Mouse (Mus musculus) inflammation-experienced regulatory T-cells, adult 6 months (primary cell): Measurements from ENCODE around the gene H2-Ab1. TPM values are rescaled to one million over a fixed set of nuclear protein-coding genes. Genes with fewer than 3 reads are reported as not detected.

Source experiments
- ATAC-seq: one replicate; pipeline ENCODE4 v1.8.0; 2017
- polyA plus RNA-seq, 3 experiments: library from polyadenylated mRNA; unstranded; fragments of 100-300 nt; shearing (Covaris generic); gene quantifications; one replicate each; pipeline ENCODE4 v1.2.1; 2017

Gene H2-Ab1
- polyA plus RNA-seq, 3 experiments from 2014 or later, result 4.3 to 76.2 (median 34.9) TPM

DNA sequence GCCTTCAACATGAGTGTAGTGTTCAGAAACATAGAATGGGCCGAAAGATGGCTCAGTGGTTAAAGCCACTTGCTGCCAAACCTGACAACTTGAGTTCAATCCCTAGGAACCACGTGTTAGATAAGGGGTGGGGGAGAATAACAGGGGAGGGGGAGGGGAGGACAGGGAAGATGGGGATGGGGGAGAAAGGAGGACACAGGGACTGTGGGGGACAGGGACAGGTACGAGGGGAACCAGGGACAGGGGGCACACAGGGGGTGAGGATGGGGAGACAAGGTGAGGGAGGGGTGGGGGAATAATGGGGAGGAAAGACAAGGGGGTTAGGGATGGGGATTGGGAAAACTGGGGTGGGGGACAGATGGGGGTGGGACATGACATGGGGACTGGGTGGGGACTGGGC is 17.1 kb upstream of the H2-Ab1 start:
- no peak for ATAC-seq

DNA sequence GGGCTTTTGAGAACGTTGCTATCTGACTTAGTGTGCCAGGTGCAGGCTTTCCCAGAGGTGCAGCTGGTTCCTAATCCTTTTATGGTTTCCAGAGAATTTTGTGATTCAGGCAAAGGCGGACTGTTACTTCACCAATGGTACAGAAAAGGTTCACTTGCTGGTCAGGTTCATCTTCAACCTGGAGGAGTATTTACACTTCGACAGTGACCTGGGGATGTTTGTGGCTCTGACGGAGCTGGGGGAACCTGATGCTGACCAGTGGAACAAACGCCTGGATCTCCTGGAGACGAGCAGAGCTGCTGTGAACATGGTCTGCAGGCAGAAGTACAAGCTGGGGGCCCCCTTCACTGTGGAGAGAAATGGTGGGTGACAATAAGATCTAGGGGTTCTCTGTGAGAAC is 16.6 kb upstream of the H2-Ab1 start:
- no peak for ATAC-seq

DNA sequence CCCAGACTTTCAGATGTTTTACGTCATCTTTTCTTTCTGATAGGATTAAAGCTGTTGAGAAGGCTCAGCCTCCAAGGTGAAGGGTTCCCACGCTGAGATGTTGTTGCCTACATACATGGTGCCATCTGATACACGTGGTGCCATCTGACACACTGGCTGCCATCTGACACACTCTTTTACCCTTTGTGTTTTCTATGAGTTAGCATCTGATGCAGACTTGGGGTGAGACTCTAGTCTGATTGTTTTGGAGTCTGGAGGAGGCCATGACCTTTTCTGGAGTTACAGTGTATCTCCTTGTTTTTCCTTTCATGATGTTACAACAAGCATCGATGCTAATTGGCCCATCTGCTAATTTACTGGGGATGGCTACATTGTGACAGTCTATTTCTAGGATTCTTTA is 12.8 kb upstream of the H2-Ab1 start:
- ATAC-seq, result no peak

DNA sequence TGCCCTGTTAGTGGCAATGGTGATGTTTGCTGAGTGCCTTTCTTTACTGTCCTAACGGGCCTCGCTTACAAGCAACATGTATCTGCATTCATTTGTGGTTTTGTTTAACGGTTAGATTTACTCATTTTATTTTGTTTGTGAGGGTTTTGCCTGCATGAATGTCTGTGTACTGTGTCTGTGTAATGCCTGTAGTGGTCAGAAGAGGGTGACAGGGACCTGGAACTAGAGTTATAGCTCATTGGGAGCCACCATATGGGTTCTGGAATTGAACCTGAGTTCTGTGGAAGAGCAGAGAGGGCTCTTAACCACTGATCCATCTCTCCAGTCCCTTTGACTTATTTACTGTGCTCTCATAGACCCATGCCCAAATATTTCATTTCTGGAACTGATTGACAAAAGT is 10.4 kb upstream of the H2-Ab1 start:
- no peak for ATAC-seq

DNA sequence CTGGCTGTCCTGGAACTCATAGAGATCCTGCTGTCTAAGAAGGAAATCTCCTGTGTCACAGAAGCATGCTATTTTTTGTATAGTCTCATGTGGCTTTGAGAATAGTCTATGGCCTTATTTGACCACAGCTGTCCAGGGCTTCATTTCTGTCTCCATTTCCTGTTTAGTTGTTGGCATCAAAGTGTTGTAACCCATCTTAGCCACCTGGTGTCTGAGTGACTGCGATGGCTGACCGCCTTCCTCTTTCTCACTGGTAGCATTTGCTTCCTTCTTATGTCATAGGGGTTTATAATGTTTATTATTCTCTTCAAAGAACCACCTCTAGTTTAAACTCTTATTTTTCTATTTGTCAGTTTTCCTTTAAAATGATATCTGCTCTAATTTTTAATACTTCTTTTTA is 8.7 kb upstream of the H2-Ab1 start:
- no peak for ATAC-seq

DNA sequence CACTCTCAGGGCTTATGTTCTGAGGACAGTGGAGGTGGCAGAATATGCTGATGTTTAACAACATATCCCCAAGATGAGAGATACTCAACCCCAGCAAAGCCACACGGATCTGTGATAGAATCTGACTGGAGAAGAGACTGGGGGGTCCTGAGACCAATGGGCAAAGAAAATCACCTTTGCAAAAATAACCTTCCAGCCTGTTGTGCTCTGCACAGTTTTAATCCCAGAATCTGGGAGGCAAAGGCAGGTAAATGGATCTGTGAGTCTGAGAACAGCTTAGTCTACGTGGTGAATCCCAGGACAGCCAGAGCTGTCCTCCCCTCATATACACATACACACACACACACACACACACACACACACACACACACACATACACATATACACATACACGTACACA is 8.1 kb upstream of the H2-Ab1 start:
- no peak for ATAC-seq

DNA sequence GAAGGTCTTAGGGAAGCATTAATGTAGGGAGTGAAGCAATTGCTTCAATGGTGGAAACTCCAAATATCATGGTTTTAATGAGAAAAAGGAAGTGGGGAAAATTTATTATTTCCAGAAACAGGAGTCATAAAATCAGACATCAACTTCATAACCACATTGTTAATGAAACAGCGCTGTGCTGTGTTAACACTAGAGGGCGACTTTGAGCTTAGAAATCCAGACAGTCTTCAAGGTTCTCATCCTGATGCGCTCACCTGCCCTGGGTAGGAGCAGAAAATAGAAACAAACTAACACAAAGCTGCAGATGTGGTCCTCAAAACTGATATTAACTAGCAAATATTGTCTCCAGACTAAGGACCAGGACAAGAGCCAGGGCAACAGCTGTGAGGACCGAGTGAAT is 7.6 kb upstream of the H2-Ab1 start:
- ATAC-seq, result peak; percentile 69

DNA sequence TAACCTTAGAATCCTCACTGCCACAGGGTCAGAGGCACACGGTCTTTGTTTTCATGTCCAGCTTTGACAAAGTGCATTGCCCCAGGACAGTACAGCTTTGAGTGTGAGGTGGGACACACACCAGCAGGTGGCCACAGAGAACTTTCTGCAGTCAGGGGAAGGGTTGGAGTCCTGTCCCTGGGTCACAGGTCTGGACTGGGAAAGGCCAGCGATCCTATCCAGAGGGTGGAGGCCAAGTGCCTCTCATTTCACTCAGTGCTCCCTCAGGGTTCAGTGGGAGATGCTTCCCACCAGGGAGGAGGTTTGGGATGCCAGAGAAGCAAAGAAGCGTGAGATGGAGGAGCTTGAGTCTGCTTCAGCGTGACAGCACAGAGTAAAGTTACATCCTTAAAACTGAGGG is 5.8 kb upstream of the H2-Ab1 start:
- no peak for ATAC-seq

DNA sequence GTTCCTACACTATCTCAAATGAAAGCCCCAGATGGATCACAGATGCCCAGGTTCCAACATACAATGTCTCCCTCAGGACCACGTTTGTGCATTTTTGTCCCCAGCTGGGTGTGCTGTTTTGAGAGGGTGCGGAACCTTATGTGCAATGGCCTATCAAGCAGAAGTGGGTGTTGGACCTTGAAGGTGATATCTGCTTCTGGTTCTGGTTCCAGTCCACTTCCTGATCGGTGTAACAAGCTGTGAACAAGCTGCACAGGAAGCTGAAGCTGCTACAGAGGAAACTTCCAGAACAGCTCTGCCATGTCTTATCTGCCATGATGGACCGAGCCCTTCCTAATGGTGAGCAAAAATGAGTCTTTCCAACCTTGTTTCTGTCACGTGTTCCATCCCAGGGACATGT is 988 bp upstream of the H2-Ab1 start:
- ATAC-seq, result no peak

DNA sequence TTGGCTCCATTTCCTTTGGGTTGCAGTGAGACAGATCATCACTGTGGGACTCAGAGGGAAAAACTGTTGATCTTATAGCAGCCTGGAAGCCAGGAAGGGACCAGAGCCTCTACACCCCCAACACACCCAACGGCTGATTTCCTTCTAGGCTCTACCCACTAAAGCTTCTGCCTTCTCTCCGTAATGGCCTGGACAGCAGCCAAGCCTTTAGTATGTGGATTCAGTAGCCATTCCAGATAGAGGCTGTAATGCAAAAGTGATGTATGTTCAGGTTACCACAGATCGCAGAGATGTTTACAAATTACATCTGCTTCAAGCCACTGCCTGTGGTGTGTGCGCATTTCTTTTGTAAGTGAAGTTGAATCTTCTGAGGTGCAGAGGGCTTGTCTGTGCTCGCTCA is 3.1 kb downstream of the H2-Ab1 start:
- ATAC-seq, result no peak

DNA sequence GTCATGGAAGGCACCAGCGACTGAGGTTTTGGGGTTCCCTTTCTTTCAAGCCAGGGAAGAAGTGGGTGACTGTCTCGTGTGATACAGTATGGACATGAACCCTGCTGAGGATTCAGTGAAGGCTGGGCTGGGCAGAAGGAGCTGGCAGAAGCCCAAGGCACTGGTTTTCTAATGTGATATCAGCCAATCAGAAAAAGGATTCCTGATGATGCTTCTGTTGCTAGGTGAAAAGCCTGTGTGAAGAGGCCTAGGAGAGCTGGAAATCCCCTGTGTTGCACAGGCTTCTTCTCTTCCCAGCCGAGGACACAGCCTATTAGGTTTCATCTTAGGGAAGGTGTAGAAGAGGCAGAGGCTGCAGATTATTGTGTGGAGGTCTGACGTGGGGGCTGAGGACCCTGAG is 4.0 kb downstream of the H2-Ab1 start:
- peak; percentile 79 for ATAC-seq

DNA sequence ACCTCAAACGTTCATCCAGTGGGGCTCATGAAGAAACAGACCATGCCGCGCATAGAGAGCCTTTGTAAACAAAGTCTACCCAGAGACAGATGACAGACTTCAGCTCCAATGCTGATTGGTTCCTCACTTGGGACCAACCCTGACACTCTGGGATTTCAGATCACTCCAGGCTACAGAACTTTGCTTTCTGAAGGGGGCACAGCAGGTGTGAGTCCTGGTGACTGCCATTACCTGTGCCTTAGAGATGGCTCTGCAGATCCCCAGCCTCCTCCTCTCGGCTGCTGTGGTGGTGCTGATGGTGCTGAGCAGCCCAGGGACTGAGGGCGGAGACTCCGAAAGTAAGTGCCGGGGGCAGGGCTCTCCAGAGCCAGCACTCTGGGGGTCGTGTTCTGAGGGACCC is 5.6 kb downstream of the H2-Ab1 start:
- ATAC-seq, result peak; percentile 82

DNA sequence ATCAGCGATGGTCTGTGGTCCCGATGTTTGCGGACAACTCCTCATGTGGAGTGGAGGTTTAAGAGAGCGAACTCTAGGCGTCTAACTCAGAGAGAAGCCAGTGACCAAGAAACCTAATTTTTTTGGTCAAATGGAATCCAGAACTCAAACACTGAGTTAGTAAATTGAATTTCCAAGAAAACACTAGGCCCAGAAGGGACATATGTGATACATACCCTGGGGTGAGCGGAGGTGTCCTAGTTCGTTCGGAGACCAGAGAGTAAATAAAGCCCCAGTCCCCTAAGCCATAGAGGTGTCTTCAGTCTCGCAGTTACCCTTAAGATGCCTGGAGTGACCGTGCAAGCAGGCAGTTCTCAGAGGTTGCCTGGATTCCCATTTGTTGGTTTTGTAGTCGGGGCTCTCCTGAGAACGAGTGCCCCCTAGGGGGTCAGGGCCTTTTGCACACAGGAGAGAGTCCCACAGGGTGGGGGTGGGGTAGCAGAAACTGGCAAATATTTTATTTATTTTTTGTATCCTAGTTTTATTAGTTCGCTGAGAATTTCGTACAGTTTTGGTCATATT is 6.4 kb downstream of the H2-Ab1 start:
- ATAC-seq, result no peak

DNA sequence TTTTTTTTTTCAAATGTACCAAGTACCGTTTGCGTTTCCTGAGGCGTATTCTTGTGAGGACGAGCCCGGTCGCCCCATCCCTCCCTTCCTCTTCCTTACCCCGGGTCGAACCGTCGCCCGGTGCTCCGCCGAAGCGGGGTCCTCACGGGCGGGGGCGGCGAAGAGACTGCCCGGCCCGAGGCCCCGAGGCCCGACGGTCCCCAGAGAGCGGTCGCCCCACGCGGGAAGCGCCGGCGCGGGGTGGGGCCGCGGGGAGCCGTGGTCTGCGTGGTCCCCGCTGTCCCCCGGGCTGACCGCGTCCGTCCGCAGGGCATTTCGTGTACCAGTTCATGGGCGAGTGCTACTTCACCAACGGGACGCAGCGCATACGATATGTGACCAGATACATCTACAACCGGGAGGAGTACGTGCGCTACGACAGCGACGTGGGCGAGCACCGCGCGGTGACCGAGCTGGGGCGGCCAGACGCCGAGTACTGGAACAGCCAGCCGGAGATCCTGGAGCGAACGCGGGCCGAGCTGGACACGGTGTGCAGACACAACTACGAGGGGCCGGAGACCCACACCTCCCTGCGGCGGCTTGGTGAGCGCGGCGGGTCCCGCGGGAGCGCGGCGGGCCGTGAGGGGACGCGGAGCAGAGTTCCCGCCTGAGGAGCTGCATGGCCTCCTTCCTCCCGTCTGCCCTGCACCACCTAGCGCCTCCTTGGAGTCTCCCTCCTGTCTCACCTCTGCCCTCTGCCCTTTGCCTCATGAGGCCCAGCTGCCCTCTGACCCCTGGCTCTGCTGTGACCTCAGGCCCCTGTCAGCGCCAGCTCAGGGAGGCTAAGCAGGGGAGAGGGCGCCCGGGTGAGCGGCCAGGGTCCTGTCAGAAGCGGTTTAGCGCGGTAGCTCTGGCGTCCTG is 7.2 kb downstream of the H2-Ab1 start:
- no peak for ATAC-seq

DNA sequence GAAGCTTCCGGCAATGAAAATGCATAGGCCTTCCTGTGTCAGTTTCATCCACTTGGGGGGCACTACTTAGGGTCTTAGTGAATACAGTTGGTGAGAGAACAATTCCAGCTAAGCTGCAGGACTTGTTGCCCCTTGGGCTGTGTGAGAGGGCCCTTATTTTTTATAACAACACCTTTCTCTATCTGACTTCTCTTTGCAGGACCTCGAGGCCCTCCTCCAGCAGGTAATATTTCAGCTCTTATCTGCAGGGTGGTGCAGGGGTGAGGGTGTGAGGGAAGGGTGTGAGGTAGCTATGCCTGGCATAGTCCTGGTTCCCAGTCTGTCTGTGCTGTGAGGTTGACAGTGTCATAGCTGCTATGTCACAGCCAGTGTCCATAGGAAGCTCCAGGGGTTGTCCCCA is 10.8 kb downstream of the H2-Ab1 start:
- no peak for ATAC-seq

DNA sequence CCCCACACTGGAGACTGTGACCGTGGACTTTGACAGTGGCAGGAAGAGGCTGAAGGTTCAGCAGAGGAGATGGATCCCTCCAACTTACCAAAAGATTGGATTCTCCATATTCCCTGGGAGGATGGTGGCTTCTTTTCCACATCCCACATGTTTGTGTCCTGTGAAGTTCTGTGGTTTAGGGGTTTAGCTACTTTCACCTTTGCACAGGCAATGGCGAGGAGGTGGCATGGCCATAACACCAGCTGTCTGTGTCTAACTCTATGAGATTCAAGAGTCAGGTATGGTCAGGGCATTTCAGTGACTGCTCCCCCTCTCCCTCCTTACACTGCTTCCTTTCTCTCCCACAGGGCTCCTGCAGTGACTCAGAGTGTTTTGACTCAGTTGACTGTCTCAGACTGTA is 11.3 kb downstream of the H2-Ab1 start:
- no peak for ATAC-seq

DNA sequence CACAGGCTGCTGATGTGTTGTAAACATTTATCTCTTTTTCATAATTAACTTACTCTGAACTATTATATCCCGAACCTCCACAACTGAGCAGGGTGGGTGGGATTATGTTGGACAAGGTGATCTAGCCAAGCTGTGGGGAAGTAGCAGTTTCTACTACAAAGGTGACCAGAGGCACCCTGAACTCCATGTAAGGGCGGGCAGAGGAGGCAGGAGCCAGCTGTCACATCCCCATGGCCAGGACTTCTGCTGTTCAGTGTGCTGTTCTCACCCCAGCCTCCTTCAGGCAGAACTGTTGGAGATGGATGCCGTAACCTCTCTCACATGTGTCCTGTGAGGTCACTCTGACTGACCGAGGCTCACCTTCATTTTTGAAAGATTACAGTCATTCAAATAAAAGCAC is 12.3 kb downstream of the H2-Ab1 start:
- no peak for ATAC-seq

DNA sequence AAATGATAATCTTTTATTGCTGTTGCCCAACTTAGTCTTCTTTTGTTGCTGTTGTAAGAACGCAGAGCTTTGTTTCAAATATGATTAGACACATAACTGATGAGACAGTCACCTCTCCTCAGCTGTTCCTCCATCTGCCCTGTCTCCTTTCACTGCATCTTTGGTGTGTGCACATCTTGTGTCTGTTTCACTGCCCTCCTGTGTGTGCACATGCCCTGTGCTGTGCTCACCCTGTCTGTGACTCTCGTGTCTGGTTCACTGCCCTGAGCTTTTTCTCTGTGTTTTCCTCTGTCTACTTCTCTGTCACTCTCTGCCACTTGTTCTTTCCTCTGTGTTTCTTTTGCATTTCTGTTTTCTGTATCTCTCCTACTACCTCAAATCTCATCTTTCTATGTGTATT is 12.7 kb downstream of the H2-Ab1 start:
- ATAC-seq, result no peak

DNA sequence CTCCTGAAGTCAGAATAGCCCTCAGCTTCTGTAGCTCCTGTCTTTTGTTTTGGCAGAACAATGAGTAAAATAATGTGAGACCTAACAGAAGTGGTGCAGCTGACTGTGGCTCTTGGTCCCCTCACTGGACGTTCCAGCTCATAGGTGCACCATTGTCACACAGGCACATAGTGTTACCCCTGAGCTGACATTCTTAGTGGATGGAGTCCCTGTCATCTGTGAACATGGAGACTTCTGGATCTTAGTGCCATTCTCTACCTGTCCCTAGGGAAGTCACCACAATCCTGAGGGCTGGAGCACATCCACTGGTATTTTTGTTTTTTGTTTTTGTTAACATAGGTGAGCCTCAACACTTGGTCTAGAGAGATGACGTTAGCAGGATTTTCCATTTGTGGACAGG is 13.5 kb downstream of the H2-Ab1 start:
- ATAC-seq, result no peak

DNA sequence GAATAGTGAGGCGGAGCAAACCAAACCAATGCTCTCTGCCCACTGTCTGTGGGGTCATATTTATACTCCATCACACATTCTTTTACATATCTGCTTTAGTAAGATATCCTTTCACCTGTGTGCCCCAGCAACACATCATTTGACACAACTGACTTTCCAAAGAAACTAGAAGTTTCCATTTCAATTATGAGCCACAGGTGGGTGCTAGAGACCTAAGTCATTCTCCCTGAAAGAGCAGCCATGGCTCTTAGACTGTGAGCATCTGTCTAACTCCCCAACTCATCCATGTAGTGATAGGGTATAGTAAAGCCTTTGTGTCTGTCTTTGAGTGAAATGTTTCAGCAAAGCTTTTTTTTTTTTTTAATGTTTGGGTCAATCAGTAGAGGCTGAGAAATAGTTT is 14.6 kb downstream of the H2-Ab1 start:
- no peak for ATAC-seq

DNA sequence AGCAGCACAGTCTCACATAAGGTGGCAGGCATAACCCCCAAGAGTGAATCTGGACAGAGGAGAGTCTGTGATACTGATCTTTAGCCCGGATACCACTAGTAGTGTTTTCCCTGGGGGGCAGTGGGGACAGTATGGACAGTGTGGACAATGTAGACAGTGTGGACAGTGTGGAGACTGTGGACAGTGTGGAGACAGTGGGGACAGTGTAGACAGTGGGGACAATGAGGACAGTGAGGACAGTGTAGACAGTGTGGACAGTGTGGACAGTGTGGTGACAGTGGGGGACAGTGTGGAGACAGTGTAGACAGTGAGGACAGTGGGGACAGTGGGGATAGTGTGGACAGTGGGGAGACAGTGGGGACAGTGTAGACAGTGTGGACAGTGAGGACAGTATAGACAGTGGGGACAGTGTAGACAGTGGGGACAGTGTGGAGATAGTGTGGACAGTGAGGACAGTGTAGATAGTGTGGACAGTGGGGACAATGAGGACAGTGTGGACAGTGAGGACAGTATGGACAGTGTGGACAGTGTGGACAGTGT is 23.1 kb downstream of the H2-Ab1 start:
- no peak for ATAC-seq

DNA sequence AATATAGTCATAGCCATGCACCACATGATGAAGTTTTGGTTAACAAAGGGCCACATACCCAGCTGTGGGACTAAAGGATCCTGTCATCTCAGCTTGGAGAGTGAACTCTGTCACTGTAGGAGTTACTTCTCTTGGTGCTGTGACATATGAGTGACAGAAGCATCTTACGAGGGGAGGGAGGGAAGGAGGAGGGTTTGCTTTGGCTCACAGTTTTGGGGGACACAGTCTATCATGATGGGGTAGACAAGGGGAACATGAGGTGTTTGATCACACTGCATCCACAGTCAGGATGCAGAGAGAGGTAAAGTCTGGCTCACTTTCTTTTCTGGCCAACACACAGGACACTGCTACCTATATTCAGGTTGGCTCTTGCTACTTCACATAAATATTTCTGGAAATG is 24.3 kb downstream of the H2-Ab1 start:
- ATAC-seq, result no peak

DNA sequence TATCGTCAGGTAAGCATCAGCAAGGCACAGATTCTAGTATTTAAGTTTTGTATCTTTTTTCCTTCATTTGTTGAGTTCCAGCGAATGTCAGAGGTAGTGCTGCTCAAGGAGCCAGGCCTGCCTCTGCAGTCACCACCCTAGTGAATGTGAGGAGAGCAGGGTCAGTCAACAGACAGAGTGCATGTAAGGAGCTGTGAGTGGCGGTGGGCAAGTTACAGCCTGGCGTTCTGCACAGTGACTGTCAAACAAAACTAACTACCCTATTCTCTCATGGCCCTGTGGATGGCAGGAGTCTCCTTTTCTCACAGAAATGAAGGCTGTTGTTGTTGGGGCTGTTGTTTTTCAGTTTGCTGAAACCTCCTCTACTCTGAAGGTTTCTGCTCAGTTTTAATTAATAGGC is 27.9 kb downstream of the H2-Ab1 start:
- ATAC-seq, result no peak

DNA sequence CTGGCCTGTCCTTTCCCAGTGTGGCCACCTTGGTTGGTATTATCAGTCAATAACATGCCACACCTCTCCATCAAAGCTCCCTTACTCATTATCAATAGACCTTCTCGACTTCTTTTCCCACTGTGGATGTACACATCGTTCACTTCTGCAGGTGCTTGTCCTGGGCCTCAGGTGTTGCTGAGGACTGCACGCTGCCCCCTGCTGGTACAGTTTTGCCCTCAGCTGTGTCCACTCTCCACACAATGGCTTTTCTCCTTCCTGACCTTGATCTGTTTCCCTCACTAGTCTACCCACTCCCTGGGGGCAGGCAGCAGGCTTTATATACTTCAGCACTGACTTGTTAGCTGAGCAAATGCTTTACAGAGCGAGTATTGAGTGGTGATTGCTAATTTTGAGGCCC is 28.4 kb downstream of the H2-Ab1 start:
- ATAC-seq, result no peak
